Mouse (Mus musculus) thymus, adult 2 months (tissue): ENCODE data around the gene Sfxn3.

Experiments used
- CTCF ChIP-seq: fragments of 200-500 bp; IDR thresholded peaks from 2 replicates; pipeline ENCODE4 v1.5.1; 2012; ENCODE audit warnings: mild to moderate bottlenecking, control low read depth, low read length, moderate library complexity, borderline replicate concordance; ENCODE audit not compliant: control insufficient read depth, poor library complexity, insufficient read depth; ENCODE audit errors: extremely low read depth
- POLR2A ChIP-seq: fragments of 200-500 bp; IDR thresholded peaks from 2 replicates; pipeline ENCODE4 v1.6.1; 2012; ENCODE audit warnings: mild to moderate bottlenecking, low read length, control low read depth, moderate library complexity; ENCODE audit not compliant: control insufficient read depth, poor library complexity, insufficient read depth; ENCODE audit errors: extremely low read depth

GRCm38 (mm10) chr19:45023993-45024392, 23.3 kb upstream of the Sfxn3 start:
- TF ChIP-seq POLR2A (no peak), CTCF (no peak)
